Mouse (Mus musculus) R1 (cell line): ENCODE measurements around the gene Bmp10.
A peak's percentile ranks its signal among the peaks of the same experiment; 100 is the strongest.

Source experiments
- DNase-seq: peaks from one replicate; pipeline ENCODE4 v3.0.0-alpha.2; 2018; ENCODE audit warnings: low read depth, low spot score

Bmp10 gene

GRCm38 (mm10) chr6:87428487-87429044 is at the start of gene Bmp10:
Bmp10 (plus strand) TSS chr6:87428994.
- DNase-seq: no peak

- peak; percentile 71 for DNase-seq
These were observed 44.7 kb upstream of the Bmp10 start for GRCm38 (mm10) chr6:87383926-87384691.

DNA sequence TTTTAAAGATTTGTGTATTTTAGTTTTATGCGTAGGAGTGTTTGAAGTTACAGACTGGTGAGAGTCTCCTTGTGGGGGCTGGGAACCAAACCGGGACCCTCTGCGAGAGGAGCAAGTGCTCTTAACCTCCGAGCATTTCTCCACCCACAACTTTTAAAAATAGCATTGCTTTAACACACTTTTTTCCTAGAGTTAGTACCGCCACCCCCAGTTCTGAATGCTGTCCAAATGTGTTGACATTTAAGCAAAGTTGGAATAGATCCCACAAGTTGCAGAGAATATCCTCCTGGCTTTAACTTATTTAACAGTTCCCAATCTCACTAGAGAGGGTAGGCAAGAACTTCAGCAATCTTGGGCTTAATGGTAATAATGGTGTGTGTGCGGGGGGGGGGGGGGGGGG is 44.0 kb upstream of the Bmp10 start:
- no peak for DNase-seq

GRCm38 (mm10) chr6:87386203-87386602 is 42.6 kb upstream of the Bmp10 start:
- peak; percentile 67 for DNase-seq

GRCm38 (mm10) chr6:87386681-87387080 is 42.1 kb upstream of the Bmp10 start:
- no peak for DNase-seq

DNA sequence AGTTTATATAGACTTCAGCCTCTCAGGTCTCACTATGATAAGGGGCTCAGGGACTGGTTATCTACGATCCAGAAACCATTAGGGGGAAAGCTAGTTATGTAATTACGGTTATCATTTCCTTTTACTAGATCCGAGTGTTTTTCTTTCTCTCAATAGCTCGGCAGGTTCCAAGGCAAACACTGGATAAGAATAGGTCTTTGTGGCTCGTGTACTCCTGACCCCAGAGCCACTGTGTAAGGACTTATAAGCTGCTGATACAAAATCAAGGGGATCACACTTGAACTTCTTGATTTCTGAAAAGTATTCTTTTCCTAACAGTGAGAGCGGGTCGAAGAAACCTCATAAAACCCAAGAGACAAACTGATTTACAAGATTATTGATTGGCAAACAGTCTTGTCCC is 39.9 kb upstream of the Bmp10 start, which contains the start of gene Gkn3:
Gene Gkn3, minus strand, starts transcription at position 59 of the 400 bp plus-strand sequence.
- DNase-seq: no peak

GRCm38 (mm10) chr6:87389455-87389989 is 39.3 kb upstream of the Bmp10 start:
- no peak for DNase-seq

- DNase-seq: no peak
These were observed 35.2 kb upstream of the Bmp10 start for GRCm38 (mm10) chr6:87393466-87394205.

- no peak for DNase-seq
These were observed 34.0 kb upstream of the Bmp10 start for GRCm38 (mm10) chr6:87394783-87395182.

- DNase-seq: peak; percentile 55
These were observed 29.7 kb upstream of the Bmp10 start for GRCm38 (mm10) chr6:87399137-87399536.

- no peak for DNase-seq
These were observed 28.8 kb upstream of the Bmp10 start for GRCm38 (mm10) chr6:87399886-87400566.

DNA sequence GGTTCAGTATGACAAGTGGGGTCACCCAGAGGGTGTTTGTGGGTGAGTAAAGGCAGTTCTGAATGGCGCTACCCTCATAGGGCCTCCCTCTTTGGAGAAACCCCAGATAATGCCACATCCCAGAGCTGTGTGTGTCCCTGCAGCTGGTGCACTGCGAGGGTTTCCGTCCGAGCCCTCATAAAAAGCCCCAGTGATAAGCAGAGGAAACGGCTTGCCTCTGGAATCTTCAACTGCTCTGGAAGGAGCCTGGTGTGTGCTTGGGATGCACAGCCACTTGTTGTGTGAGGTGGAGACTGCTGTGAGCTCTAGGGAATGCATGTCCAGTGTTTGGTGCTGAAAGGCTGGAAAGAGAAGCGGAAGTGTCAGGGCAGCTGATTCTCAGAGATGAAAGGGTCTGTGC is 27.3 kb upstream of the Bmp10 start:
- no peak for DNase-seq

- peak; percentile 47 for DNase-seq
These were observed 16.8 kb upstream of the Bmp10 start for GRCm38 (mm10) chr6:87412011-87412410.

- DNase-seq: no peak
These were observed 6.5 kb upstream of the Bmp10 start for GRCm38 (mm10) chr6:87422304-87422703.

- no peak for DNase-seq
These were observed 4.6 kb upstream of the Bmp10 start for GRCm38 (mm10) chr6:87424037-87424816.

DNA sequence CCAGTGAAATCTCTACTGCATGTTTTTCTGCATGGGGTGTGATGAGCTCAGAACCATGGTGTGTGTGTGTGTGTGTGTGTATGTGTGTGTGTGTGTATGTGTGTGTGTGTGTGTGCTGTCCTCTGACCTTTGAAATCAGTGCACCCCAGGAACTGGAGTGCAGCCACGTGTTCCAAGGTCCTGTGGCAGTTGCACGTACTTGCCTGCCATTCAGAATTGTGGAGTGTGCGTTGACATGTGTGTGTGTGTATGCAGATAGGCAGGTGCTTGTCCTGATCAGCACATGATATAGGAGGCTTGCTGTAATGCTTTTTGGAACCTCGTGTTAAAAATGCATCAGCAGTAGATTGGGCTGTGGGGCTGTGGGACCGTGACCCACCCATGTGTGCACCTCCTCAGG is 1.8 kb upstream of the Bmp10 start:
- no peak for DNase-seq

- DNase-seq: no peak
These were observed 1.2 kb upstream of the Bmp10 start for GRCm38 (mm10) chr6:87427616-87428015.

- DNase-seq: no peak
These were observed 7.0 kb downstream of the Bmp10 start for GRCm38 (mm10) chr6:87435791-87436190.

DNA sequence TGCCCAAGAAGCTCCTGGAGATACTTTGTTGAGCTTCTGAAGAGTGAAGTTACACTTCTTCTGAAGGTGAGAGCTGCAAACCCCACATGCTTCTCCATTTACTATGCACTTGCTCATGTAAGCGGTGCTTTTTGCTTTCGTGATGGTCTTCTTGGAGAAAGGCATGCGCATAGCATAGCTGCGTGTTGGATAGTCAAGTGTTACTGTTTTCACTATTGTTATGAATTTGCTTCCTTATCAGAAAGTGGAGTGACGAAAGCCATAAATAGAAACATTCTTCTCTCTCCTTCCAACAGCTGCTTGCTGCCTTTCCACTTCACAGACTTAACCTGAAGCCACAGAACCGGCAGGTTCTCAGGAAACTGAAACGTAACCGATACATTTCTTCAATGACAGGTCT is 8.0 kb downstream of the Bmp10 start:
- no peak for DNase-seq

- DNase-seq: no peak
These were observed 14.5 kb downstream of the Bmp10 start for GRCm38 (mm10) chr6:87443253-87443652.

- DNase-seq: no peak
These were observed 16.4 kb downstream of the Bmp10 start for GRCm38 (mm10) chr6:87445222-87445621.
